Mouse (Mus musculus): ENCODE results near the gene Dgkb. TPM values are rescaled to one million over a fixed set of nuclear protein-coding genes. Genes with fewer than 3 reads are reported as not detected.

The Dgkb gene
- polyA plus RNA-seq, 1 experiment from 2014 or later: not detected

- ATAC-seq: no peak
- ChIA-PET POLR2A (no interaction called here), CTCF (no interaction called here)
- no peak for DNase-seq (ENCODE audit: low read depth, low spot score)
- TF ChIP-seq CTCF (IDR thresholded peaks at IDR 0.05): no peak
- no peaks in the 10 kb centered on the region for H3K27me3 ChIP-seq
- in situ Hi-C loops (cut with MboI; ENCODE audit: low pct_unique_long_range_greater_than_20kb): no loop called here
These were observed 776.5 kb downstream of the Dgkb start for GRCm38 (mm10) chr12:38594055-38594454.

GRCm38 (mm10) chr12:38596416-38597062, 779.0 kb downstream of the Dgkb start:
- no peak for TF ChIP-seq CTCF (IDR thresholded peaks at IDR 0.05)
- DNase-seq (ENCODE audit: low read depth, low spot score) (no peak), ATAC-seq (no peak)
- in situ Hi-C loops (cut with MboI; ENCODE audit: low pct_unique_long_range_greater_than_20kb): no loop called here
- no peaks in the 10 kb centered on the region for H3K27me3 ChIP-seq
- ChIA-PET POLR2A (no interaction called here), CTCF (no interaction called here)

- in situ Hi-C loops (cut with MboI; ENCODE audit: low pct_unique_long_range_greater_than_20kb): no loop called here
- ChIA-PET POLR2A (no interaction called here), CTCF (no interaction called here)
- ATAC-seq: no peak
- no peaks in the 10 kb centered on the region for H3K27me3 ChIP-seq
- DNase-seq (ENCODE audit: low read depth, low spot score): no peak
- TF ChIP-seq CTCF (IDR thresholded peaks at IDR 0.05): no peak
These were observed 780.6 kb downstream of the Dgkb start for GRCm38 (mm10) chr12:38598096-38598495.

GRCm38 (mm10) chr12:38600165-38600845, 782.8 kb downstream of the Dgkb start:
- in situ Hi-C loops (cut with MboI; ENCODE audit: low pct_unique_long_range_greater_than_20kb): no loop called here
- POLR2A ChIA-PET: no interaction called here
- ATAC-seq (no peak), DNase-seq (ENCODE audit: low read depth, low spot score) (no peak)
- TF ChIP-seq CTCF (IDR thresholded peaks at IDR 0.05): no peak
- H3K27me3 ChIP-seq: no peaks in the 10 kb centered on the region
- CTCF ChIA-PET: no interaction called here

- no peak for DNase-seq (ENCODE audit: low read depth, low spot score)
- POLR2A ChIA-PET: no interaction called here
- CTCF ChIA-PET: no interaction called here
- H3K27me3 ChIP-seq: no peaks in the 10 kb centered on the region
- no peak for ATAC-seq
- in situ Hi-C loops (cut with MboI; ENCODE audit: low pct_unique_long_range_greater_than_20kb): no loop called here
- no peak for TF ChIP-seq CTCF (IDR thresholded peaks at IDR 0.05)
These were observed 790.6 kb downstream of the Dgkb start for GRCm38 (mm10) chr12:38608104-38608503.

GRCm38 (mm10) chr12:38668265-38668664, 850.7 kb downstream of the Dgkb start:
- TF ChIP-seq CTCF (IDR thresholded peaks at IDR 0.05): no peak
- peaks cover 6% of the 10 kb centered on the region for H3K27me3 ChIP-seq
- no peak for DNase-seq (ENCODE audit: low read depth, low spot score)
- POLR2A ChIA-PET: no interaction called here
- ATAC-seq: no peak
- CTCF ChIA-PET: no interaction called here
- in situ Hi-C loops (cut with MboI; ENCODE audit: low pct_unique_long_range_greater_than_20kb): no loop called here

Measured in Patski (cell line).